Mouse (Mus musculus): ENCODE data around the gene Il11. TPM values are rescaled to one million over a fixed set of nuclear protein-coding genes. Genes with fewer than 3 reads are reported as not detected.

The Il11 gene
- total RNA-seq, 2 experiments from 2014 or later, result 0.12 TPM; not detected in 1

DNA sequence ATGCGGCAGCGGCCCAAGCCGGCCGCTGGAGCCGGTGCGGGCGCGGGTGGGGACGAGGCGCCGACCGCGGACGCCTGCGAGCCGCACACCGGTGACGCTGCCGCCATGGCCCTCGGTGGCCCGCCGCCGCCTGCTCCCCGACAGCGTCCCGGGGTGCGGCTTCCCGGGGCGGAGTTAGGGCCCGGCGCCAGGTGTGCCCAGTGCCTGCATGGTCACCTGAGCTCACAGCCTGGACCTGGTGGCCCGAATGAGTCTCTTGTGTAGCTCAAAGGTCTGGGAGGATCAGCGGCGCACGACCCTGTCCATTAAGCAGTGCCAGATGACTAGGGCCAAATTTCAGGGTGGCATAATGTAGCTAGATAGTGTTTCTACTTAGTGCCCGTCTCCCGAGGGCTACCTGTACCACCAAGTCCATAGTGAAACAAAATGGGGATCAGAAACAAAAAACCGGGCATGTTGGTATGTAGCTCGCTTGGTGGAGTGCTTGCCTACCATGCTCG is 6.8 kb upstream of the Il11 start, which contains the start of gene Tmem238:
Tmem238 (minus strand) TSS at position 221 of the 500 bp plus-strand sequence.
- intact Hi-C loops (cut with DNase I), result loop anchor here (2.0 kb wide), 1 partner anchor 49 kb away; the partner anchor contains the start of gene Kmt5c
- peak; percentile 62 to 64 for DNase-seq

DNA sequence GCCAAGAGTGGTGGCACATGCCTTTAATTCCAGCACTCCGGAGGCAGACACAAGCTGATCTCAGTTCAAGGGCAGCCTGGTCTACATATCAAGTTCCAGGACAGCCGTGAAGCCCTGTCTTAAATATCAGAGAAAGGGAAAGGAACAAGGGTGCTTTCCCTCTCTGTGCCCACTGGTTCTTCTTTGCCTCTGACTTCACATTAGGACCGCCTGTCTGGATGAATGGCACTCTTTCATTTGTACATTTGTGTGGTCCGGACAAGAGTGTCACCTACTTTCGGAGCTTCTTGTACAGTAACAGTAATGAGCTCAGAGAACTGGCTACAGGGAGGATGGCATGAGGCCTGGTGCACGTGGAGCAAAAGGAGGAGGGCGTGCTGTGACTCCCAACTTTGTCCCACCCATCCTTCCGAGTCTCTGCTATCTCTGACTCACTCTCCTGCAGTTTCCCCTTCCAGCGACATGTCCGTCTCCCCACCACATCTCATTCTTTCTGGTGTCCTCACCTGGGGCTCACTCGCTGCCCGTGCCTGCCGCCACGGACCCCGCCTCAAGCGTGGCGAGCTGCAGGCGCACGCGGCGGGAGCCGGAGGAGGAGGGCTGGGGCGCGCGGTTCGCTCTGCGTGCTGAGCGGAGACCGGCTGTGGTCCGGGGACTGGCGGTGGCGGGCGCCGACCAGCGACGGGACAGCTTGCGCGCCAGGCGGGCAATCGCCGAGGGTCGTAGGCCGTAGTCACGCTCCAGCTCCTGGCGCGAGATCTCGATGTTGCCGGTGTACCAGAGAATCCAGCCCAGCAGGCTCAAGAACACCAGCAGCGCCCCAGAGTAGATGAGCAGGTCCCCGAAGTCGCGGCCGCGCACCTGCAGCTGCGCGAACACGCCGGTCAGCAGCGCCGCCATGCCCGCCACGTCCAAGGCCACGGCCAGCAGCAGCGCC is 6.1 kb upstream of the Il11 start:
- intact Hi-C loops (cut with DNase I), result loop anchor here (2.0 kb wide), 1 partner anchor 48 kb away; the partner anchor contains the start of gene Kmt5c
- peak; percentile 69 to 71 for DNase-seq

DNA sequence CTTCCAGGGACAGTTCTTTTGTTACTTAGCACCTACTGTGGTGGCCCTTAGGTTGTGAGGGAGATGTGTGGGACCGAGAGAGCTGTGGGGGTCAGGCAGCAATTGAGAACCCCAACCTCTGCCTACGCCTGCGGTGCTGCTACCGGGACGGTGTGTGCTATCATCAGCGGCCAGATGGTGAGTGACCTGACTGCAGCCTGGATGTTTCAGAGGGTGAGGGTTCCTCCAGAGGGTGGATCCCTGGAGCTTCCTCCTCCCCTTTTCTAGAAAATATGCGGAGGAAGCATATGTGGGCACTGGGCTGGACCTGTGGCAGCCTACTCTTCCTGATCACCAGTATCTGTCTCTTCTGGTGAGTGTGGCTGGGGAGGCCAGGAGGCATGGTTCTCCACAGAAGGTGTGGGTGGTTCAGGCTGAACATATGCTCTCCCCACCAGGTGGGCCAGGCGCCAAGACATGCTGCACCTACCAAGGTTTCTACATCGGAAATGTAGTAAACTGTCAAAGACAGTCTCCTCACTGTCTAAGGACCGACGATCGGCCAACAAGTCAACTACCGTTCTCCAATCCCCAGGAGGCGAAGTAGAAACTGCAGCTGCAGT is 1.1 kb upstream of the Il11 start:
- DNase-seq, result no peak
- intact Hi-C loops (cut with DNase I), result no loop called here

DNA sequence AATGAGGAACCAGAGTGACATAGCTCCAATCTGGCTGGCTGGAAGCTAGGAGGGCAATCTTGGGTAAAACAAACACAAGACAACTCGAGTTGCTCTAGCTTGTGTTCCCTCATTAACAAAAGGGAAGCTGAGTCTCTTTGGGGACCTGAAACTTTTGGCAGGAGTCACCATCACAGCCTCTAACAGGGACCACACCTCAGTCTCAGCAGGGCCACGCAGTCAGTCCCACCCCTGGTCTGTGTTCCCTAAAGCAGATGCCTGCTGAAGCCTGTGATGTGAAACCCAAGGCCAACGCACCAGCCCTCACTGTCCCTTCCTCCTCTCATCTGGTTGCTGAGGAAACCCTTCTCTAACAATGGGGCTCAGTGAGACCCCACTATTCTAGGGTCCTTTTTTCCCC is 529 bp downstream of the Il11 start:
- no peak for DNase-seq
- intact Hi-C loops (cut with DNase I), result no loop called here

DNA sequence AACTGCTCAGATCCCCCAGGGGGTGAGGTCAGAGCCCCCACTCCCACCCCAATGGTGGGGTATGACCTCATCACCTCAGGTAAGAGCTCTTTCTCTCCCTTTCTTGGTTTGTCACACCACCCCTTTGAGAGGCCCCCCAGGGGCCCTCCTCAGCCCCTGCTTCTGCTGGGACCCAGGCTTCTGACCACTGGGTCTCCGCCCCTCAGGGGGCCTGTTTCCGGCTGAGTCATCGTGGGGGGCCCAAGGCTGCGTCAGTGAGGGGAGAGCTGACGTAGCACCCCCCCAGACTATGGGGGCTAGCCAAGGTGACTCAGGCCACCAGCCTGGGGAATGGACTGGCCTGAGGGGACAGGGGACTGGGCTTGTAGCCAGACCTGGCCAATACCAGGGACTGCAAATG is 2.7 kb downstream of the Il11 start:
- no peak for DNase-seq

DNA sequence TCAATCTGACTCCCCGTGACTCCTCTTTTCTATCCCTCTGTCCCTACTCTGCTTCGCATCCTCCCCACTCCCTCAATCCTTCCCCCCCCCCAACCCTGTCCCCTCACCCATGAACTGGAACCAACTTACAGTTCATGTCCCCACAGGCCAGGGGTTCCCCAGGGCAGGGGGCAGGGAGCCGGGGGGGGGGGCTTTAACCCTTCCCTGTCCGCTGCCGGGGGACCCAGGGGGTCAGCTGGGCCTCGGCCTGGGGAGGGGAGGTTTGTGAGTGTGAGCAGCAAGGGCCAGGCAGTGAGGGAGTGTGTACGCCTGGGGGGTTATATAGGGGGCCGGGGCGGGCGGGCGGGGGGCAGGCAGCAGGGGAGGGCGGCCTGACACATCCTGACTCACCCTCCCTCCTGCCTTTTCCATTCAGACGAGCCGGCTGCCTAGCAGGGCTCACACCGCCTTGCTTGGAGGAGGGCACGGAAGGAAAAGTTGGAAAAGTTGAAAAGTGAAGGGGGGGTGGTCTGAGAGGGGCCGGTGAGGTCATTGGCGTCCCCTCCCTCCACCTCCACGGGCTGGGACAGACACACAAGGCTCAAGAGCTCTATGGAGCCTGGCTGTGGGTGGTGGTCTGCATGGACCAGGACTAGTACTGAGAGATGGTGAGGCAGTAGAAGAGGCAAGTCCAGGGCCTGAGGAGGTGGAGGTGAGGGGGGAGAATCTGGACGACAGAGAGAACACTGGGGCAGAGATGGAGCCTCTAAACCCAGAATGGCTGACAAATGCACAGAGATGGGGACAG is 4.6 kb downstream of the Il11 start:
- intact Hi-C loops (cut with DNase I), result no loop called here
- no peak for DNase-seq

More for the DNA sequence above, 2.7 kb downstream of the Il11 start:
- intact Hi-C loops (cut with DNase I), result no loop called here

DNA sequence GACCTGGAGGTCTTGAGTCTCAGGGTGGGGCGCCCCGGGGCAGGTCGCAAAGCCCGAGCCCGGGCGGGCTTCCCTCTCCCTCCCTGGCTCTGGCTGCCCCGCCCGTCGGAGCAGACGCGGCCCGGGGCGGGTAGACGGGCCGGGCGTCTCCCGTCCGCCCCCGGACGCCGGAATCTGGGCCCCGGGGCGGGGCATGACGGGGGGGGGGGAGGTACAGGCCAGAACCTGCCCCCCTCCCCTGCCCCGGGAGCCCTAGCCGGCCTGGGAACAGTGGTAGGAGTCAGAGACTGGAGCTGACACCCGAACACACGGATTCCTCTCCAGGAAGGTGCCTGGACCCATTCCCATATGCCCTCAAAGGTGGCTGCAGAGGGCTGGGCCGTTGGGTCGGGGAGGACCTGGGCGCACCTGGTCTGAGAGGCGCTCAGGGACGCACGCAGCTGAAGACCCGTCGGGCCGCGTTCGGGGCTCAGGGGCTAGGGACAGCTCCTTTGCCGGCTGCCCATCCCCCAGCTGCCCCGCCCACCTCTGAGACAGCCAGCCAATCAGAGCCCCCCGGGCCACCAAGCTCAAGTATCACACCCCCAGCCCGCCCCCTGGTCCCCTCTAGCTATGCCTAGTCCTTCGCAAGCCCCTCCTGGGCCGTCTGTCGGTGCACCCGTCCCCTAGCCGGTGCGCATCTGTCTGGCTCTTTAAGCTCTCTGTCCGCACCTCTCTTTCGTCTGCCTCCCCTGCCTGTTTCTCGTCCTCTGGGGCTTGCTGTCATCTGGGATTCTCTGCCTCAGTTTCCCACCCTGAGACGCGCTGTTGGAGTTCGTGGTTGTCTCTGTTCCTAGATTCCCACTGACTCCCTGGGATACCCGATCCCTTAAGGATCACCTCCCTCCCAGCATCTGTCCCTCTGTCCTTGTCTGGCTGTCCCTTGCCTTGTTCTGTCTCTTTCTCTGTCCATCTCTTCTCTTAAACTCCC is 5.5 kb downstream of the Il11 start:
- intact Hi-C loops (cut with DNase I), result no loop called here
- DNase-seq, result peak; percentile 70

DNA sequence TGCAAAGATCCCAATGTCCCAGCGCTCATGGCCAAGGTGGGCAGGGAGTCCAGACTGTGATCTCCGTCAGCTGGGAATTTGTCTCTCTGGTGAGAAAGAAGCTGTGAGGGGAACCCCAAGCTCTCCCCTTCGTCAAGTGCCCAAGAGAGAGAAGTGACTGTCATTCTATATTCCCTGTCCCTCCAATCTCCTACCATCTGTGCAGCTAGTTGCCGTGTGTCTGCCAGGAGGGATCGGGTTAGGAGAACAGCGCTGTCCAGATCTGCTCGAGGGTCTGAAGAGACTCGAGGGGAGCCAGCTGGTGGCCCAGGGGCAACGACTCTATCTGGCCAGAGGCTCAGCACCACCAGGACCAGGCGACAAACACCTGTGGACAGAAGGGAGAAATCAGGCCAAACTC is 6.5 kb downstream of the Il11 start:
- no peak for DNase-seq
- intact Hi-C loops (cut with DNase I), result no loop called here

DNA sequence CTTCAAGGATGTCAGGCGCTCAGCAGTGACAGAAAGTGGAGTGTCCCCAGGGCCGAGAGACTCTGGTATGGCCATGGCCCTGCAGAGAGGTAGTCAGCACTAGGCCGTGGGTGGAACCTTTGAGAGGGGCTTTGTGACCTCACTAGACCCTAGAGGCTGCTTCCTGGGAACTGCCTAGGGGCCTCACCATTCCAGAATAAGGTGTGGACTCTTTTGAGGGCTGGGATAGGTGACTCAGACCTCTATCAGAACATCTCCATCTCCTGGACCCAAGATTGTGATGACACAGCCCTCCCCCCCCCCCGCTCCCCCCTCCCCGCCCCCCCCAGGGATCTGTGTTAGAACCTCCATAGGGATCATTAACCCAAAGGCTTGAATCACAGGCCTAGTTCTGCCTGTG is 11.5 kb downstream of the Il11 start, which contains the start of gene Fam71e2:
Fam71e2 (minus strand) TSS at position 101 of the 400 bp plus-strand sequence.
- intact Hi-C loops (cut with DNase I), result no loop called here
- DNase-seq, result no peak

DNA sequence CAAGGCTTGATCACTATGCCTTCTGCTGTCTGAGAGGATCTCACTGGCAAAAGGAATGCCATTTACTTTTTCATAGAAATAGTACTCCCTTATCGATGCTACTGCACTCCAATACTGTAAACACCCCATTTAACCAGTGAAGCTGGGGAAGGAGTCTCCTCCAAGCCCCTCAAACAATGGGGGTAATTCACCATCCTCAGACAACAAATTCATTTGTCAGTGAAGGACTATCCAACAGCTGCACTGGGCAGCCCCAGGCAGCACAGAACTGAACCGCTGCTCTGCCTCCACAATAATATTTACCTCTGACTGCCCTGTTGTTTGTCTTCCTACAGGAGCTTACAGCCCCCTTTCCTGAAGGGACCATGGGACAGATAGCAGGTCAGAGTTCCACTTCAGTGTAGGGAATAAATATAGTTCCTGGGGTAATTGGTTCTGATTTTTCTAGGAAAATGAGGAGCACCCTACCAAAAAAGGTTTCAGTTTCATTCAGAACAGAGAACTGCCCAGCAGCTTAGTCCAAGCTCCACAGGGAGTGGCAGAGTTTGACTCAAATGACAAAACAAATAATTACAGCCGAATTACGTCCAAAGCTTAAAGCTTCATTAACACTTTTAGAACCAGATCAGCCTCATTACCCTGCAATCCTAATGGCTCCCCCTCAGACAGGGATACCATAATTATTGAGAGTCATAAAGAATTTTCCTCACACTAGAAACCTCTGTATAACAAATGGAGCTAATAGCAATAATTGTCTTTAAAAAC is 17.5 kb downstream of the Il11 start:
- intact Hi-C loops (cut with DNase I), result no loop called here

DNA sequence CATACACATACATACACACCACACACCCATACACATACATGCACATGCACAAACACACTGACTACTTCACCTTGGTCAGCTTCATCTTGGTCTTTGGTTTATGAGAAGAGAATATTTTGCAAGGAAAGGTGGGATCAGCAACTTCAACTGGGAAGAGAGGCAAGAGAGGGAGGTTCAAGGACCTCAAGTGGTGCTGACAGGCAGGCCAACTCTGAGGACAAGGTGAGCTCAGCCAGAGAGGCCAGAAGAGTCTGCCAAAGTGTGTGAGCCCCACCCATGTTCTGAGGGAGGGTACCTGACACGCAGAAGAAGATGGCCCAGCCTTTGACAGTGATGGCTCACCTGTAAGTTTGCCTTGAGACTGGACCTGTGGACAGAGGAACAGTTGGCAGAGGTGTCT is 23.0 kb downstream of the Il11 start:
- no peak for DNase-seq
- intact Hi-C loops (cut with DNase I), result no loop called here

More for the DNA sequence above, 17.5 kb downstream of the Il11 start:
- DNase-seq, result no peak

DNA sequence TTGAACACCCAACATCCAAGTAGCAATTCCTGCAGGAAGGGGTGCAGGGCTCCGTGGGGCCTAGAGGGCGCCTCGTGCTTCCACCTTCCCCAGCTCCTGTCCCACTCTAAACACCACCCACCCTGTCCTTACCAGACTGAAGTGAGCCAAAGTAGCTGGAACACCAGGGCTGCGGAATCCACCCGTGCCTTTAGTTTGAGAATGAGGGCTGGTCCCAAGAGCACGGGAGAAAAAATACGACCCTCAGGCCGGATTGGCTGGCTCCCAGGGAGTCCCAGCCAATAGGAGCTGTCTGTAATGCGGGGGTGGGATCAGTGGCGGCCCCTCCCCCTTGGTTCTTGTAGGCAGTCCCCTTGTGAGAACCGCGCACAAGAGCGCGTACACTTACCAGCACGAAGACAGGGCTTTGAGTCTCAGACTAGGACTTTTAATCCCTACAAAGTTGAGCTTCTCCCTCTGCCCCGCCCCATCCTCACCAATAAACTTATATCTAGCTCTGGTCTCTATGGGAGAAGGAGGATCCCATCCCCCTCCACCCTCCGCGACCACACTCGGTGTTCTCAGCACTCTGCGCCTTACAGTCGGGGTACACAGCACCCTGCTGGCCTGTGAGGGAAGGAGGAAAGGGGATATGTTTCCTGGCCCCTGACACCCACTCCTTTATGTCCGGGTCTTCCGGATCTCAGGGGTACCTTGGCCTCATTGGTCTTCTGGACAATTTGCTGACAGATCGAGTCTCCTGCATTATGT is 29.7 kb downstream of the Il11 start, which contains the start of gene Cox6b2:
Cox6b2 (minus strand) TSS at position 274 of the 750 bp plus-strand sequence.
- intact Hi-C loops (cut with DNase I), result no loop called here
- DNase-seq, result peak; percentile 64 to 72

DNA sequence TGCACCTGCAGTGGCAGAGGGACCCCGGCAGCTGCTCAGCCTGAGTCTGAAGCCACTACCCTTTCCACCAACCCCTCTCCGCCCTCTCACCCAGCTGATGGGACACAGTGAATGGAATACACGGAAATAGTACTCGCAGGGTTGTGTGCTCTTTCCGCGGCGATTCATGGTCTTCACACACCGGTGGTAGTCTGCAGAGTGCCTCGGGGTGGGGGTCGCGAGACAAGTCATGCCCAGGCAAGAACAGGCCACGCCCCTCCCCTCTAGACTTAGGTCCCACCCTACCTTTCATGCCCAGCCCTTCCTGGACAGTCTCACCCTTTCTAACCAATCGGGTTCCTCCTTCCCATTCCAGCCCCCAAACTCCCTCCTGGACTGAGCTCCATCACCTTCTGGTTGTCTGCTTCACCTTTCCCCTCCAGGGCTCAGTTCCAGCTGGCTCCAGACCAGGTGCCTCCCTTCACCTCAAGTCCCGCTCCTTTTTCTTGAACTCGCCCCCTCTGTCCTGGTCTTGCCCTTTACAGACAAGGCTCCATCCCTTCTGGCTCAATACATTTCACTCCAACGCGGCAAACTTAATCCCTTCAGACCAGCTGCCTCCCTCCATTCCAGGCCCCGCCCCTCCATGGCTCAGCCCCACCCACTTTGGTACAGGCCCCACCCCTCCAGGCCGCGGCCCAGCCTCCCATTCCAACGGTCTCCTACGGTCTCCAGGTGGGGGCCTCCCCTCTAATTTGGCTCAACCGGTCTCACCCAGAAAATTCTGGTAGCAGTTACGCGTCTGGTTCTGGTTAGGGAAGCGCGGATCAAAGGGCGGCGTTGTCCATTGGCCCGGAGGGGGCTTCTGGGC is 30.5 kb downstream of the Il11 start:
- intact Hi-C loops (cut with DNase I), result no loop called here
- DNase-seq, result peak in 1 of 2 experiments; percentile 31

DNA sequence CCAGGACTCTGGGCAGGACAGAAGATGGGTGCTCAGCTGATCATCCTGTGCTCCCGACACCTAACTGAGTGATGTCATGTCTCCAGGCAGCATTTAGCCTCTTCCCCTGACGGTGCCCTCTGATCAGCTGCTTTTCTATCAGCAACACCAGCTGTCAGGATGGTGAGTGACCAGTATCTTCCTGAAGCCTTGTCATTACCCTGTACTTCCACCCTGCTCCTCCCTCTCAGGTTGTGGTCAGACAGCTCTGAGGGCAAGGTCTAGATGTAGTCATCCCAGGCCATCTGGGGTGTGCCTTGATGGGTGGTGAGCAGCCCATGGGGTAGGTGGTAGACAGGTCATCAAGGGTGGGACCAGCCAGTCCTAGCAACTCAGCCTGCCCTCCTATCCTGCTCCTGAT is 33.5 kb downstream of the Il11 start:
- intact Hi-C loops (cut with DNase I), result no loop called here
- DNase-seq, result no peak

DNA sequence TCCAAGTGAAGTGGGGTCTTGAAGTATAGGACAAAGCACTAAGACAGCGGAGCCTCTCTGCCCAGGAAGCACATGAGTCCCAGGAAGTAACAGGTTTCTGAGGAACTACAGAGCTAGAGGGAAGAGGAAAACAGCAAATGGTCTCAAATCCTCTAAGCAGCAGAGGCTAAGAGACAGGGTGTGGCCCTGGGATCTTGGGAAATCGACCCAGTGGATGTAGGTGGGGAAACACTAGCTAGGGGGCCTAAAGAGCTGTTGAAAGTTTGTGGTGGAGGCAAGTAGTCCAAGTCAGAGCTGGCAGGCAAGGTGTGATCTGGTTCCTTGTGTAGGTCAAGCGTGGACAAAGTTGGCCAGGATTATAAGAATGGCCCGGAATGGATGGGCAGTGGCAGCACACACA is 34.3 kb downstream of the Il11 start:
- intact Hi-C loops (cut with DNase I), result no loop called here
- DNase-seq, result no peak

DNA sequence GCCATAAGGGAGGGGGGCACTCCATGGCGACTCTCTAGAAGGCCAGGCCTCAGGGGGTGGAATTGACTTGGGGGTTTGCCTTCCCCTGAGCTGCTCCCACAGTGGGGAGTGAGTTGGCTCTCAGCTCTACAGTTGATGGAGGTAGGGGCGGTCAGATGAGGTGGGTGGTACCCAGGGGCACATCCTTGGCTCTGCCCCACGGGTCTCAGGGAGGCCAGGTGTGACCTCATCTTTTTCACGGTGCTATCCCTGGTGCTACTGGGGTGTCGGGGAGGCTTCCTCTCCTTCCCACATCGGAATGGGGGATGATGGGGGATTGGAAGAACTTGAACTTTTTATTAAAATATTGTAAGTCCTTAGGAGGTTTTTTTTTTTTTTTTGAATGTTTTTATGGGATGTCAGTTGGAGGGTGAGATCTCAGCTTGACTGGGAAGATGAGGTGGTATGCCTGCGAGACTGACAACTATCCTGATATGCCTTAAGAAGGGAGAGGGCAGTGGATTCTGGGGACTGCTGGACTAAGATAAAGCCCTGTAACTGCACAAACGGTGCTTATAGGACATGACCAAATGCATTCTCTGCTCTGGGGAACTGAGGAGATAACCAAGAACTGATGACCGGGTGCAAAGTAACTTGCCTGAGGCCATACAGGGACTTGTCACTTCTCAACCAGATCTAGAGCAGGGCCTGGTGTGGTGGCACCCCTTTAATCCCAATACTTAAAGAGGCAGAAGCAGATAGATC is 35.3 kb downstream of the Il11 start:
- no peak for DNase-seq
- intact Hi-C loops (cut with DNase I), result no loop called here

Measured in heart, postnatal 14 days (tissue).